Mouse (Mus musculus): ENCODE data around the gene Rimkla. TPM values are rescaled to one million over a fixed set of nuclear protein-coding genes. Genes with fewer than 3 reads are reported as not detected.

The Rimkla gene
- polyA plus RNA-seq, 1 experiment: 0.31 TPM

GRCm38 (mm10) chr4:119417894-119418293 lies 74.5 kb downstream of the Rimkla start:
- DNase-seq (ENCODE audit: low read depth): no peak

DNA sequence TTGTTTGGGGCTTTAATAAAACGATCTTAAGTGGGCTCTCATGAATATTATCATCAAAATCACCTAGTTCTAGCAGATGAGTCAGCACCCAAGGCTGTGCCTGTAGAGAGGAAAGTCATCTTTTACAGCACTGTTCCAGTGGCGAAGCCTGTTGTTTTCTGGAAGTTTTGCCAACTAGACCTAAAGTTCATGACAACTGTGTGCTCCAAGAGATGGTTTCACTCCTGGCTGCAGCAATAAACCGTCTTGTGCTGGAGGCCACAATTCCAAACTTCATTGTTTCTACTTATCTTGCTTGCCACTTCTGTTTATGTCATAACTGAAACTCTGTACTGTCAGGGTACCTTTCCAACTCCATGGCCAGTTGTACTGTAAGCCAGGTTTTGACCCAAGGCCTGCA lies 75.2 kb downstream of the Rimkla start:
- DNase-seq (ENCODE audit: low read depth): no peak

Other genes starting within 250 kb of the Rimkla start
- 0.04 and 0.05 TPM in 2 replicates for gene Cldn19, start 237.2 kb downstream of the Rimkla start, polyA plus RNA-seq (2012; rRNA removed)
- 130 and 192 TPM in 2 replicates for gene Ybx1, start 198.0 kb downstream of the Rimkla start, polyA plus RNA-seq (2012; rRNA removed)
- gene Ppih, start 172.1 kb downstream of the Rimkla start, polyA plus RNA-seq (2012; rRNA removed): 9.1 and 9.5 TPM in 2 replicates
- 1.1 and 2.0 TPM in 2 replicates for gene Ccdc30, start 77.1 kb downstream of the Rimkla start, polyA plus RNA-seq (2012; rRNA removed)
- 14.0 and 15.4 TPM in 2 replicates for gene Ppcs, start 70.2 kb downstream of the Rimkla start, polyA plus RNA-seq (2012; rRNA removed)
- 3.4 and 4.5 TPM in 2 replicates for gene Zmynd12, start 69.8 kb downstream of the Rimkla start, polyA plus RNA-seq (2012; rRNA removed)
- gene Foxj3, start 44.4 kb upstream of the Rimkla start, polyA plus RNA-seq (2012; rRNA removed): 14.0 and 15.0 TPM in 2 replicates
- gene Frg2f1, start 46.9 kb upstream of the Rimkla start, polyA plus RNA-seq (2012; rRNA removed): 10.0 and 11.4 TPM in 2 replicates
- gene Guca2a, start 145.1 kb upstream of the Rimkla start, polyA plus RNA-seq (2012; rRNA removed): 0.68 TPM in 1 of 2 replicates, not detected in the other
- 0.53 and 0.84 TPM in 2 replicates for gene Guca2b, start 166.3 kb upstream of the Rimkla start, polyA plus RNA-seq (2012; rRNA removed)
- 18.2 and 20.9 TPM in 2 replicates for gene Hivep3, start 241.2 kb upstream of the Rimkla start, polyA plus RNA-seq (2012; rRNA removed)

Data from gonadal fat pad, adult 2 months (tissue).